Mouse (Mus musculus): ENCODE results near the gene Sez6. TPM values are rescaled to one million over a fixed set of nuclear protein-coding genes. Genes with fewer than 3 reads are reported as not detected.

Gene Sez6
- total and polyA plus RNA-seq, 3 experiments = 0.04 TPM; not detected in 2

- H3K9ac ChIP-seq (ENCODE audit: insufficient read depth, low read depth) = no peak overlapping the region
- H3K27me3 ChIP-seq (replicated peaks) = peaks cover 30% of the 10 kb centered on the region
- no peaks in the 10 kb centered on the region for H3K79me2 ChIP-seq (replicated peaks; ENCODE audit: control insufficient read depth, extremely low read depth, insufficient read depth, poor library complexity, severe bottlenecking)
- no peak for DNase-seq (ENCODE audit: extremely low read depth)
- in situ Hi-C loops (cut with MboI; ENCODE audit: low pct_ligation_motif_present, low pct_unique_long_range_greater_than_20kb, low sequenced_read_pairs) = no loop called here
- dilution Hi-C loops (cut with MboI; ENCODE audit: extremely low pct_ligation_motif_present, extremely low pct_unique_long_range_greater_than_20kb, low sequenced_read_pairs) = no loop called here
- no peak overlapping the region for H3K27ac ChIP-seq (ENCODE audit: insufficient read depth, low read depth)
- no peaks in the 10 kb centered on the region for H3K36me3 ChIP-seq (replicated peaks in 1 of 2; ENCODE audit: control insufficient read depth in 1 of 2, insufficient read depth in 1 of 2, low read length in 1 of 2)
- TF ChIP-seq USF1 (IDR thresholded peaks at IDR 0.05; ENCODE audit: low read depth, low read length) (no peak), HCFC1 (IDR thresholded peaks at IDR 0.05; ENCODE audit: low read depth, low read length) (no peak), UBTF (IDR thresholded peaks at IDR 0.05; ENCODE audit: low read depth, low read length) (no peak), ETS1 (conservative IDR thresholded peaks at IDR 0.05; ENCODE audit: low read depth, low read length) (no peak), ZMIZ1 (IDR thresholded peaks at IDR 0.05; ENCODE audit: low read depth, low read length) (no peak), ZKSCAN1 (IDR thresholded peaks at IDR 0.05; ENCODE audit: borderline replicate concordance, low read depth, low read length) (no peak), SMC3 (IDR thresholded peaks at IDR 0.05; ENCODE audit: low read depth, low read length) (no peak), JUND (conservative IDR thresholded peaks at IDR 0.05; ENCODE audit: low read depth, low read length) (no peak)
- no peaks in the 10 kb centered on the region for H3K9me3 ChIP-seq (replicated peaks; ENCODE audit: low read length)
- no peak overlapping the region for H3K4me3 ChIP-seq (replicated peaks in 1 of 3; ENCODE audit: low read depth in 2 of 3, low read length in 2 of 3, poor library complexity in 1 of 3)
- H3K4me1 ChIP-seq (ENCODE audit: control insufficient read depth in 1 of 2, insufficient read depth in 2 of 2) = no peaks in the 10 kb centered on the region
- no peak overlapping the region for H3K4me2 ChIP-seq (ENCODE audit: insufficient read depth, low read depth, poor library complexity, severe bottlenecking)
These were observed 22.1 kb upstream of the Sez6 start for GRCm38 (mm10) chr11:77908468-77908867.

DNA sequence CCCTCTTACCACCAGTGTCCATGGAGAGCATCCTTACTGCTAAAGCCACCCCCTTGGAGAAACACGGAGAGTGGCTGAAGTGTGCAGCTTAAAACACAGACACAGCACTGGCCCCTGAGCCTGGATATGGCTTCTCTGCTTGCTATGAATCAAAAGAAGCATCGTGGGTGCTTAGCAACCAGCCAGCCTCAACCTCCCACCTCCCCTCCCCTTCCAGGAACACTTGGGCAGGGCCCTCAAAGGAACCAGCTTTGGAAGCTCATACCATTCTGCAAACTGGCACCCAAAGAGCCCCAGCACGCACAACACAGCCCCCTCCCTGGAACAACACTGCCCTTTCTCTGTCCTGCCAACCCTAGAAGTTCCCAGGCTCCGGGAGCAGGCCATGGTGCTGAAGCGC lies 21.2 kb upstream of the Sez6 start:
- Histone ChIP-seq H3K4me3 (replicated peaks in 1 of 3; ENCODE audit: low read depth in 2 of 3, low read length in 2 of 3, poor library complexity in 1 of 3) (no peak overlapping the region), H3K9ac (ENCODE audit: insufficient read depth, low read depth) (no peak overlapping the region), H3K79me2 (replicated peaks; ENCODE audit: control insufficient read depth, extremely low read depth, insufficient read depth, poor library complexity, severe bottlenecking) (no peaks in the 10 kb centered on the region), H3K9me3 (replicated peaks; ENCODE audit: low read length) (no peaks in the 10 kb centered on the region), H3K36me3 (replicated peaks in 1 of 2; ENCODE audit: control insufficient read depth in 1 of 2, insufficient read depth in 1 of 2, low read length in 1 of 2) (no peaks in the 10 kb centered on the region), H3K4me2 (ENCODE audit: insufficient read depth, low read depth, poor library complexity, severe bottlenecking) (no peak overlapping the region), H3K27me3 (replicated peaks) (peaks cover 36% of the 10 kb centered on the region), H3K27ac (ENCODE audit: insufficient read depth, low read depth) (no peak overlapping the region), H3K4me1 (ENCODE audit: control insufficient read depth in 1 of 2, insufficient read depth in 2 of 2) (no peaks in the 10 kb centered on the region)
- dilution Hi-C loops (cut with MboI; ENCODE audit: extremely low pct_ligation_motif_present, extremely low pct_unique_long_range_greater_than_20kb, low sequenced_read_pairs) = no loop called here
- TF ChIP-seq NRF1 (IDR thresholded peaks at IDR 0.05; ENCODE audit: low read depth, low read length) = no peak
- TF ChIP-seq MXI1 (IDR thresholded peaks at IDR 0.05; ENCODE audit: low read depth, low read length) = no peak
- no peak for TF ChIP-seq ZMIZ1 (IDR thresholded peaks at IDR 0.05; ENCODE audit: low read depth, low read length)
- no peak for TF ChIP-seq CTCF (conservative IDR thresholded peaks at IDR 0.05 in 1 of 2, IDR thresholded peaks at IDR 0.05 in 1 of 2; ENCODE audit: low read depth in 2 of 2, low read length in 2 of 2)
- TF ChIP-seq ZNF384 (IDR thresholded peaks at IDR 0.05; ENCODE audit: low read depth, low read length) = no peak
- TF ChIP-seq MAZ (IDR thresholded peaks at IDR 0.05; ENCODE audit: low read depth, low read length) = no peak
- no peak for TF ChIP-seq NELFE (IDR thresholded peaks at IDR 0.05; ENCODE audit: low read depth, low read length)
- no peak for TF ChIP-seq KAT2A (IDR thresholded peaks at IDR 0.05; ENCODE audit: insufficient replicate concordance, low read length)
- TF ChIP-seq ZKSCAN1 (IDR thresholded peaks at IDR 0.05; ENCODE audit: borderline replicate concordance, low read depth, low read length) = no peak
- TF ChIP-seq ELF1 (IDR thresholded peaks at IDR 0.05; ENCODE audit: low read depth, low read length) = no peak
- TF ChIP-seq CHD2 (IDR thresholded peaks at IDR 0.05; ENCODE audit: low read length) = no peak
- TF ChIP-seq JUND (conservative IDR thresholded peaks at IDR 0.05; ENCODE audit: low read depth, low read length) = no peak
- in situ Hi-C loops (cut with MboI; ENCODE audit: low pct_ligation_motif_present, low pct_unique_long_range_greater_than_20kb, low sequenced_read_pairs) = no loop called here
- no peak for DNase-seq (ENCODE audit: extremely low read depth)
